Comparison of ENCODE assay signal across 8 mouse cellular contexts in genomic region chr6:48842111-48842842, GRCm38 (mm10). TPM values are rescaled to one million over a fixed set of nuclear protein-coding genes. Genes with fewer than 3 reads are reported as not detected.
DNase-seq lines count a peak whose midpoint lies in the region; ATAC-seq and TF ChIP-seq lines count a peak whose summit lies in the region.

No protein-coding gene starts in this region.

- no peaks in the 10 kb centered on the region for H3K9me3 ChIP-seq in embryonic facial prominence, embryonic 15.5 days (replicated peaks)
- no peaks in the 10 kb centered on the region for H3K9me3 ChIP-seq in liver, embryonic 12.5 days (replicated peaks)
- no peaks in the 10 kb centered on the region for H3K9me3 ChIP-seq in midbrain, postnatal 0 days (ENCODE audit: low read length)

- 71% methylated on average over 11 of the region's 11 CpGs for WGBS in embryonic facial prominence, embryonic 15.5 days
- WGBS in liver, embryonic 12.5 days (ENCODE audit: insufficient replicate concordance) = 57% methylated on average over 11 of the region's 11 CpGs
- WGBS in midbrain, postnatal 0 days = 79% methylated on average over 11 of the region's 11 CpGs

- peaks cover 42% of the 10 kb centered on the region for H3K4me1 ChIP-seq in embryonic facial prominence, embryonic 15.5 days
- H3K4me1 ChIP-seq in liver, embryonic 12.5 days = peaks cover 22% of the 10 kb centered on the region; the same call in 1 of the 2 replicates
- no peaks in the 10 kb centered on the region for H3K4me1 ChIP-seq in midbrain, postnatal 0 days (ENCODE audit: insufficient read depth, low read length)

- no peak overlapping the region for H3K27ac ChIP-seq in embryonic facial prominence, embryonic 15.5 days (replicated peaks)
- peak overlapping the region; percentile 27; the same call in 1 of the 2 replicates for H3K27ac ChIP-seq in liver, embryonic 12.5 days
- H3K27ac ChIP-seq in midbrain, postnatal 0 days (ENCODE audit: low read depth, low read length) = no peak overlapping the region

- DNase-seq in right cerebral cortex, postnatal 4 days = peak; percentile 17
- no peak for DNase-seq in right cerebral cortex, postnatal 25 days
- DNase-seq in induced T-regulatory cell, adult 2 months (ENCODE audit: low read depth) = peak; percentile 48
- DNase-seq in midbrain, postnatal 0 days (ENCODE audit: low spot score) = no peak
- no peak for DNase-seq in natural killer cell, adult 2 months (ENCODE audit: low spot score in 2 of 2)
- DNase-seq in cerebellum, adult 9-10 months = no peak

- peaks cover 24% of the 10 kb centered on the region; the same call in 1 of the 2 replicates for H3K36me3 ChIP-seq in embryonic facial prominence, embryonic 15.5 days
- H3K36me3 ChIP-seq in liver, embryonic 12.5 days = peaks cover 26% of the 10 kb centered on the region
- H3K36me3 ChIP-seq in midbrain, postnatal 0 days (ENCODE audit: insufficient read depth, low read length) = 0 out of 2 replicates have a peak, but pooled peaks cover 5% of the 10 kb centered on the region

- no peak for TF ChIP-seq CTCF in midbrain, postnatal 0 days (IDR thresholded peaks at IDR 0.05)

- no peaks in the 10 kb centered on the region for H3K27me3 ChIP-seq in embryonic facial prominence, embryonic 15.5 days
- no peaks in the 10 kb centered on the region for H3K27me3 ChIP-seq in liver, embryonic 12.5 days (replicated peaks)
- H3K27me3 ChIP-seq in midbrain, postnatal 0 days (ENCODE audit: insufficient read depth, low read length) = no peaks in the 10 kb centered on the region

- 0 out of 2 replicates have a peak overlapping the region, but pooled peaks have one; percentile 35 for H3K9ac ChIP-seq in embryonic facial prominence, embryonic 15.5 days
- peak overlapping the region; percentile 28; the same call in 1 of the 2 replicates for H3K9ac ChIP-seq in liver, embryonic 12.5 days
- no peak overlapping the region for H3K9ac ChIP-seq in midbrain, postnatal 0 days (replicated peaks; ENCODE audit: low read length, poor library complexity, severe bottlenecking)

- H3K4me3 ChIP-seq in embryonic facial prominence, embryonic 15.5 days (replicated peaks) = peak overlapping the region; percentile 52
- peak overlapping the region; percentile 41 for H3K4me3 ChIP-seq in liver, embryonic 12.5 days
- H3K4me3 ChIP-seq in midbrain, postnatal 0 days (ENCODE audit: low read depth, low read length) = no peak overlapping the region

- H3K4me2 ChIP-seq in embryonic facial prominence, embryonic 15.5 days (replicated peaks) = peak overlapping the region; percentile 63
- peak overlapping the region; percentile 53 for H3K4me2 ChIP-seq in liver, embryonic 12.5 days
- peak overlapping the region; percentile 52; the same call in 1 of the 2 replicates for H3K4me2 ChIP-seq in midbrain, postnatal 0 days (ENCODE audit: low read depth, low read length, poor library complexity, severe bottlenecking)

- no peak for ATAC-seq in embryonic facial prominence, embryonic 15.5 days (ENCODE audit: insufficient number of reproducible peaks, low FRiP score, low TSS enrichment, low read depth)
- no peak for ATAC-seq in liver, embryonic 12.5 days
- no peak for ATAC-seq in midbrain, postnatal 0 days (ENCODE audit: low FRiP score)

RNA-seq across cellular contexts. Expression of gene Tmem176b, which starts 1.0 kb away (rescaled TPM):
- polyA plus RNA-seq in embryonic facial prominence, embryonic 15.5 days (2015; fragmentation: Nextera tagmentation; extraction: Ambion mirVana) = 212 and 224 TPM in 2 replicates
- 92.9 and 93.2 TPM in 2 replicates for polyA plus RNA-seq in liver, embryonic 12.5 days (2016; fragmentation: Nextera tagmentation; extraction: Ambion mirVana)
- 65.5 and 70.7 TPM in 2 replicates for total RNA-seq in midbrain, postnatal 0 days (2014; rRNA removed)
- polyA plus RNA-seq in midbrain, postnatal 0 days (2015; fragmentation: Nextera tagmentation; extraction: Ambion mirVana) = 107 and 112 TPM in 2 replicates

RNA-seq across cellular contexts. Expression of gene Tmem176a, which starts 1.6 kb away (rescaled TPM):
- 64.4 and 77.8 TPM in 2 replicates for polyA plus RNA-seq in embryonic facial prominence, embryonic 15.5 days (2015; fragmentation: Nextera tagmentation; extraction: Ambion mirVana)
- polyA plus RNA-seq in liver, embryonic 12.5 days (2016; fragmentation: Nextera tagmentation; extraction: Ambion mirVana) = 48.3 and 53.2 TPM in 2 replicates
- 15.1 and 24.3 TPM in 2 replicates for total RNA-seq in midbrain, postnatal 0 days (2014; rRNA removed)
- 27.0 and 31.6 TPM in 2 replicates for polyA plus RNA-seq in midbrain, postnatal 0 days (2015; fragmentation: Nextera tagmentation; extraction: Ambion mirVana)

RNA-seq across cellular contexts. Expression of gene Aoc1, which starts 30.4 kb away (rescaled TPM):
- 0.23 TPM in 1 of 2 replicates, not detected in the other for polyA plus RNA-seq in embryonic facial prominence, embryonic 15.5 days (2015; fragmentation: Nextera tagmentation; extraction: Ambion mirVana)
- not detected in 2 replicates for polyA plus RNA-seq in liver, embryonic 12.5 days (2016; fragmentation: Nextera tagmentation; extraction: Ambion mirVana)
- total RNA-seq in midbrain, postnatal 0 days (2014; rRNA removed) = not detected in 2 replicates
- 0.14 and 0.23 TPM in 2 replicates for polyA plus RNA-seq in midbrain, postnatal 0 days (2015; fragmentation: Nextera tagmentation; extraction: Ambion mirVana)

Comparison
In these comparisons a context has a peak if more than half of its experiments do, and no peak if none do; other contexts are left out.
1. DNase-seq: peak in right cerebral cortex, postnatal 4 days (single experiment) and induced T-regulatory cell, adult 2 months (single experiment); none in right cerebral cortex, postnatal 25 days (single experiment), midbrain, postnatal 0 days (single experiment), natural killer cell, adult 2 months (0 of 2) and cerebellum, adult 9-10 months (single experiment).
2. Peak in every context shown above with its lines, with median percentiles within 50 percentile points of each other: H3K4me2 ChIP-seq.